Mouse (Mus musculus) layer of hippocampus, adult 11-12 months (tissue): Measurements from ENCODE around the gene Agtpbp1.
"Not testable (repeated sequence)": the region's sequence is repeated elsewhere in the genome, so short reads cannot be mapped to it uniquely, and the experiment has no call there.

Experiments used
- DNase-seq: peaks from one replicate; pipeline ENCODE4 v3.0.0; 2022; ENCODE audit warnings: low spot score

Agtpbp1 gene

DNA sequence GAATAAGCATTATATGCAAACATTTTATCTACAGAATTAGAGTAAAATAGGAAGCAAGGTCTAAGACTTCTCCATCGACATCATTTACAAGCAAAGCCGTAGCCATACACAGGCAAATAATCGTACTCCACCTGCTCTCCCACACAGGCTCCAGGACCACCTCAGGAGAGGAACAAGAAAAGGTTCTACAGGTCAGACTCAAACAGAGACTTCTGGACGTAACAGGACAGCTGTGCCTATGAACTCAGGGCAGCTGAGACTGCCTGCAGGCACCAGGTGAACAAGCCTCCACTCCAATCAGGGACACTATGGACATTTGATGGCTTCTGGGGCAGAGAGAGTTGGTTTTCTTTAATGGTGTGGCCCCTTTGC lies 103.6 kb downstream of the Agtpbp1 start:
- DNase-seq = no peak

DNA sequence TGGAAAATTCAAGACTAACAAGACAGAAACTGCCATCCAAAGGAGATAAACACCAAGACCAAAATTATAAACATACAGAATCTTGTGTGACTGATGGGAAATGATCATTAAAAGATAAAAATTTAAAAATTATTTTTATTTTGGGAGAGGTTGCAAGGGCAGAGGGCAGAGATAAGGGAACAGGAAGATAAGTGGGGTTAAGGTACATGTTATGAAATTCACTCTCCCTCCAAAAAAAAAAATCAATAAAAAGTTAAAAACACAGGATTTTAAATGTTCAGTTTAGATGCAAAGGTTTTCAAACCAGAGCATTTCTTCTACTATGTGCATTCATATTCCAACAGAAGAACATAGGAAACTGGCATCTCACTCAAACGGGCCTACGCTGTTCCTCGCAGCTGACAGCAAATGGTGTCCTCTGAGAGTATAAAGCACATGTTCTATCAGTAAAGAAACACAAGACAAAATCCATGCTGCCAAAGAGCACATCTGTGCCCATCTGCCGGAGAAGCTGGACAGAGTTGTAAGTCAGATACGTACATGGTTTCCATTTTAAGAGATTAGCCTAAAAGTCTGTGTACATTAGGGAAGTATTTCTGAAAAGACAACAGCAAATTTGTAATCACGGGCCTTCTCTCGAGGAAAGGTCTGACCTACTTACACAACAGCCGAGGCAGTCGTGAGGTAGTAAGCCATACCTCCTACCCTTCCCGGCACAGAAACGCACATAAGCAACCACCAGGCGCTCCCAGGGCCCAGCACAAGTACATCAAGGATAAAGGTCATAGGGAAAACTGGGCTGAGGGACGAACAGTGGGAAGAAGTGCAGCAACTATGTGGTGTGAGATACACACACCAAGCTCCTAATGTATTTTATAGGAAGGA lies 104.2 kb downstream of the Agtpbp1 start:
- no peak for DNase-seq

DNA sequence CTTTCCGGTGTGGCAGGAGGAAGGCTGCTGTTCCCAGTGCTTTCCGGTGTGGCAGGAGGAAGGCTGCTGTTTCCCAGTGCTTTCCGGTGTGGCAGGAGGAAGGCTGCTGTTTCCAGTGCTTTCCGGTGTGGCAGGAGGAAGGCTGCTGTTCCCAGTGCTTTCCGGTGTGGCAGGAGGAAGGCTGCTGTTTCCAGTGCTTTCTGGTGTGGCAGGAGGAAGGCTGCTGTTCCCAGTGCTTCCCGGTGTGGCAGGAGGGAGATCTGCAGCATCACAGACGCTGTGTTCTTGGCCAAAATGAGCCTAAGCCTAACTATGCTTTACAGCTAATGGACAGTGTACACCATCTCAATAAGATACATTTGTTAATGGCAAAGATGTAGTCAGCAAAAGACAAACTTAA lies 107.1 kb downstream of the Agtpbp1 start:
- DNase-seq = not testable (repeated sequence)

DNA sequence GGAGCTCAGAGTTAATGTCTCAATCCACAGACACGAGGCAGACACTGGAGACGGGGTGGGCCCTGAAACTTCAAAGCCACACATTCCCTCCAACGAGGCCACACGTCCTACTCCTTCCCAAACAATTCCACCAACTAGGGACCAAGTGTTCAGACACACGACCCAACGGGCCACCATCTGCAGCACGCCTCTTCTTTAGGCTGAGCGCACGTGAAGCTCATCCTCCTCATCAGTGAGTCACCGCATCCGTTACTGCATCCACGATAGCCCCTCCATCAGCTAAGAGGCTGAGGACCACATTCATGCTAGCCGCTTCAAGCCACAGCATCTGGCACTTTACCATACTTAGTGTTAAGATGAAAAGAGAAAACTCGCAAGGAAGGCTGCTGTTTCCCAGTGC lies 107.6 kb downstream of the Agtpbp1 start:
- no peak for DNase-seq

DNA sequence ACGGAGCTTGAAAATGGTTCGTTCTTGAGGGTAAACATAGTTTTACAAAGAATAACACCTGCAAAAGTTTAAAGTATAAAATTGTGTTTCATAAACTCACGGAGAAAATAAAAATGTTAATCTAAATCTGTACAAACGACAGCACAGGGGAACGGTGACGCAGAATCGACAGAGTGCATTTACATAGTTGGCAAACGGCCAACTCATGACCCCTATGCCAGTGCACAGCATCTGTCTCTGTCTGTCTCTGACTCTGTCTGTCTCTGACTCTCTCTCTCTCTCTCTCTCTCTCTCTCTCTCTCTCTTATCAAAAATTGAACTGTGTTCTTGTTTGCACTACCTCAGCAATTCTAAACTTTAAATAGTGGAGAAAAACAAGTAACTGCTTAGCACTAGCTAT lies 110.1 kb downstream of the Agtpbp1 start:
- DNase-seq = no peak

DNA sequence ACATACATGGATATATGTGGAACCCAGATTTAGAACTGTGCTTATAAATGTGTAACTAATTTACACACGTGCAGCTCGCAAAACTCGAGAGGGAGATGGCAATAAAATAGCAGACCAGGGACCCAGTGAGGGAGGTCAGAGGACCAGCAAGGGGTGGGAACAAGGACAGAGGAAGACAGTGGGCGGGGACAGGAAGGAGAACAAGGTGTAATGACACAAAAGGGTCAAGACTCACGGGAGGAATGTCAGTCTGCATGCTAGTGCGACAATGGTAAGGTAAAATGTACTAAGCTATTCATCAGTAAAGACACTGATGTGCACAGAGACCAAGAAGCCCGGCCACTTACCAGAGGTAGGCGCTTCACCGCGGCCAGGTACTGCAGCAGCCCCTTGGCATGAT lies 111.7 kb downstream of the Agtpbp1 start:
- no peak for DNase-seq

DNA sequence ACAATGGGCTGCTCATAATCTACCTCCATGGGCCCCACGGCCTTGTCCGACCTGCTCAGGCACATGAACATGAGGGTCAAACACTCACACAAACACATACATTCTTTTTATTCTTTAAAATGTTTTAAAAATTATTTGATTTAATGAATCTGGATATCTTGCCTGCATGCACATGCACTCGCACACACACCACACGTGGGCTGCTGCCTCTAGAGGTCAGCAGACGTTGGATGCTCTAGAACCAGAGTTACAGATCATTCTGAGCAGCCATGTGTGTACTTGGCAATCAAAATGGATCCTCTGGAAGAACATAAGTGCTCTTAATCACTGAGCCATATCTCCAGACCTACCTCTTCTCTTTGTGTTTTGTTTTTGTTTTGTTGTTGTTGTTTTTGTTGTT lies 112.8 kb downstream of the Agtpbp1 start:
- no peak for DNase-seq

DNA sequence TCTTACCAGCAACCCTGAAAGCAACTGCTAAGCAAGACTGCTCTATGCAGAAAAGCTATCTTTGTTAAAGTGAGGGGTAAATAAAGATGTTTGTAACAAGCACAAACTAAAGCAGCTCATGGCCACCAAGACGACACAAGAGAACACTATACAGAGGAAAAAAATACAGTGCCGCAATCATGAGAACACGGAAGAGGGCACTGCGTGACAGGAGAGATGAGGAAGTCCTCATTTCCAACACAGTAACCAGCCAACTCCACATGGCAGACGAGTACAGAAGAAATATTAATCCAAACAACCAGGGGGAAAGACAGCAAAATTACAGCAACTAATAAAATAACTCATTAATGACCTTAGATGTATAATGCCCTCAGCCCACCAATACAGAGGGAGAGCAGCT lies 115.3 kb downstream of the Agtpbp1 start:
- DNase-seq = no peak

DNA sequence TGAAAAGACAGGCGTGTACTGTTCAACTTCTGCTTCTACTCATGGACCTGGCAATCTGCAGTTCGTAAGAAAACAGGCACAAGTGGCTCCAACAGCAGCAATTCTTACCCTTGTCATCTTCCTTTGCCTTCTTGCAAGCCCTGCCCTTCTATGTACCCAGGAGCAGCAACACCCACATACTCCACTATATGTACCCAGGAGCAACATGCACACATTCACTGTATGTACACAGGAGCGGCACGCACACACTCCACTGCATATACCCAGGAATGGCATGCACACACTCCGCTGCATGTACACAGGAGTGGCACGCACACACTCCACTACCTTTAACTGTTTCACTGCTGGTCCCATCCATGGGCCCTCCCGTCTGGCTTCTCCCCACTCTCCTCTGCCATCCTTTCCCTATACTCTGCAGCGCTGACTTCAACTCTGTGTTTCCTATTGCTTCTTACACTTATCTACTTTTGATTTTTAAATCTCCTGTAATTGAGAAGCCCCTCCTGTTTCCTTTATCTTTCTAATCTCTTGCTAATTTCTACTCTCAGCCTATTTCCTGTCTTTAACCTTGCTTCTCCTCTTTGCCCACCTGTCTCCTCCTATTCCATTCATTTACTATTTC lies 116.7 kb downstream of the Agtpbp1 start:
- DNase-seq = no peak

DNA sequence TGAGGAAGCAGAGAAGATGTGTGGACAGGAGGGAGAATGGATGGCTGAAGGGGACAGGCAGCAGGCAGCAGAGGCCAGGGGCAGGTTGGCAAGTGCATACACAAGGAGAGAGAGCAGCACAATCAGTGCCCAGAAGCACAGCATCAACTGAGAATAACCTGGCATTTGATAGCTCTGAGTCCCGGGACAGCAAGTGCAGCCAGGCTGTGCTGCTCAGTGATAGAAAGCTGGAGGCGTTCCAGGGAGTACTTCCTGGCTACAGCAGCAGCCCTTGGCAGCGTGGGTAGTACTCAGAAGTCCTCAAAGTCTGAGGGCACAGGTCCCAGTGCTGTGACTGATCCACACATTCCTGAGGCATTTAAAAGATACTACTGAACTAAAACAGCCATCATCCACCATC lies 117.4 kb downstream of the Agtpbp1 start:
- peak; percentile 68 for DNase-seq

DNA sequence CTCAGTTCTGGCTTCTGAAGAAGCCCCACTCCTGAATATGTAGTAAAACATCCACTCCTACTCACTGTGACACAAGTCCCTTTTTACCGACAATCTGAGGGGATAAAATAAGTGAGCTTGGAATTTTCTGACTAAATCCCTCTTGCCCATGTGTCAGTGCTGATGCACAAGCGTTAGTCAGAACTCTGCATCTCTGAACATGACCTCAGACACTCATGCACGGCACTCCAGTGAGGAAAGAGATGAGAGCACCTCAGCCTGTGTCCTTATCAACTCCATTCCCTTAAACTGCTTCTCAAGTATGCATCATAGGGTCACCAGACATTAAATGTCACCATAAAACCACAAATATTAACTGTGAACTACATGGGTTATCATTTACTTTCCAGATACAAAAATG lies 124.1 kb downstream of the Agtpbp1 start:
- DNase-seq = no peak

DNA sequence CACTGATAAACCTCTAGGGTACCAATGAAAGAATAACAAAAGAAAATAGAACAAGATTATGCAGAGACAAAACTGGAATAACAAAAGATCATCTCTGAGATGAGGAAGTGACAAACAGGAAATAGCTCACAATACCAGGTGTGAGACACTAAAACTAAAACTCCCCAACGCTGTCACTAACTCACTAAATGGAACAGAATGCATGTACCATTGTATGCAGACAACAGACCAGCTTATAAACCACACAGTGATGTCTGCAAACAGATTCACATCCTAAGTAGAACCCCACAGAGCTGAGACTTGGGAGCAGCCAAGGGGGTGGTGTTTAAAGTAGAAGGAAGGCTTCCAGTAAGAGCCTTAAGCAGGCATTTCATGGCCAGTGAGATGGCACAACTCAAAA lies 128.8 kb downstream of the Agtpbp1 start:
- DNase-seq = no peak

DNA sequence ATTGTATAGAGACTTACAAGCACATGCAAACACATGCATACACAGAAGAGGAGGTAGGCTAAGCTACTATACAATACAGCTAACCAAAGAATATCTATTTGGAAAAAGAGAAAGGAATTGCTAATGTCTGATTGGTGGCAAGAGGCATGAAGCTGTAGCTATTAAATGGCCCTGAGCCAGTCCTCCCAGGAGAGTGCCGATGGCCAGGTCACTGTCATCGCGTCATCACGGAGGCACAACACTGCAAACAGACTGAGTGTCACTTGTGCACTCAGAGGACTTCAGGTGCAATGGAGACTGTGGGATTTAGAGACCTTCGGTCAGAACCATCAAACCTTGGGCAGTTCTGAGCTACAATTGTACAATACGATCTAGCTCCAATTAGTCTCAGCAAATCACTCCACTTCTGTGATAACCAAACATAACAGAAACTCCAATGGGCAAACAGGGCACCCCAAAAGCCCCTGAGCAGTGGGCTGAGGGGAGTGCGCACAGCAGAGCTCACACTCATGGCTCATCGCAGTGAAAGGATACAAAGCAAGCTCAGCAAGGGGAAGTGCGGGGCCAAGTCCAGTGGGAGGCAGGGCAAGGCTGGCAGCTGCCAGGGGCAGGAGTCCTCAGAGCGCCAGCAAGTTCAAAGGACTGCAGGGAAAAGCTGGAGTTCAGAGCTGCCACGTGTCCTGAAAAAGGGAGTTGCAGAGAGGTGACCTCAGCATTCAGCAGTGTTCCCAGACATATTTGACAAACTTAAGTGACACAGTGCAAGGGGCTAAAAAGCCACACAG lies 130.8 kb downstream of the Agtpbp1 start:
- no peak for DNase-seq

DNA sequence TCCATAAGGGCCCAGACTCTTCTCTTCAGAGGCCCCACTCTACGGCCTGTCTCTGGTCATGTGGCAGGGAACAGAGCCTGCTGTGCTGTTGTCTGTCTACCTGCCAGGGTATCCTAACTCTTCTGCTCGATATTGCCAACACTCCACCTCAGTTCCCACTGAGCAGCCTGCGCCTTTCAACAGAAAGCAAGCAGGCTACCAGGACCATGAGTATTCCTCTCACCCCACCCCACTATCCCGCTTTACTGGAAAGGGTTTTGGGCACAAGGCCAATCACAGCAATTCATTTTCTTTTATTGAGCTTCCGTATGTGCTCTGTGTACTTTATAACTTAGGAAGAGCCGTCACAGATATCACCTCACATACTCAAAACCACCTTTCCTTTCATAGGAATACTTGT lies 131.4 kb downstream of the Agtpbp1 start:
- no peak for DNase-seq

DNA sequence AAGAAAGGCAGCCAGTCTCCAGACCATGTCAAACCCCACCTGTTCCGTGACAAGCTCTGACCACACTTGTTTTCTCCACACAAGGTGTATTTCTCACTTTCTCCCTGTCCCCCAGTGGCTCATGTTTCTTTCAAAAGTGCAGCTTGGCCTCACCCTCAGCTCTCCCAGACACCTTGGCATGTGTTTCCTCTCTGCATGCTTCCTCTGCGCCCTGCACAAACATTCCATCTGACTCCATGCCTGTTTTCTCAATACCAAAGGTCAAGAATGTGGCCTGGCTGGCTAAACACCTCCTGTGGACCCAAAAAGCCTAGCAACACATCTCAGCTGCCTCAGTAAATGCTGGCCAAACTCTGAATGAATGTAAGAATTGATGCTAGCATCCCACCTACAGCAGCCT lies 132.0 kb downstream of the Agtpbp1 start:
- DNase-seq = no peak

DNA sequence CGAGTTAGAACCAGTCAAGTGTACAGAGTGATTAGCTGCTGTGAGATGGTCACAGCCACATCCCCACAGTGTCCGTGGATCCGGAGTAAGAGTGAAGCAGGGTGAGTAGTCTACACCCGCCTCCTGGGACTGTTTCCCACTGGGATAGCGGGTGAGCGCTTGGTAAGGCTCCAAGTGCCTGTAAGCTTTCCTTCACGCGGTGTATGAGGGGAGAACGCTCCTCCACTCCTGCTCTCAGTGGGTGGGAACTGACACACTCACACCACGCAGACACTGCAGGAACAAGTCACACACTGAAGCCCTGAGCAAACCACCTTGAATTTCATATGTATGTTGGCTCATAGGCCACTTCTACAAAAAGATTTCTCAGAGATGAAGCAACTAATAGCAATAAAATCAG lies 134.2 kb downstream of the Agtpbp1 start:
- no peak for DNase-seq

DNA sequence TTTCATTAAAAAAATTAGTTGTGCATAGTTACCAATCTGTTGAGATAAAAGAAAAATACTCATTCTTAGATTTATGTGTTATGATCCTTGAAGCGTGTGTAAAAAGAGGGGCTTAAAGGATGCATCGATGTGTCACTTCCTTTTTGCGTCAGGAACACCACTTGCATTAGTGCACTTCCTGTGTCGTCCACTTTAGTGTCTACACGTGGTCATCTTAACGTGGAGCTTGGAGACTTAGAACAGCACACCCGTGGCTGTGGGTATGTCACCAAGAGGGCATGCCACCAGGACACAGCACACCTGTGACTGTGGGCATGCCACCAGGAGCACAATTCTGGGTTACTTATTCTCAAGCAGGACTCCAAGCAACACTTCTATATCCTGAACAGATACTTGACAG lies 137.9 kb downstream of the Agtpbp1 start:
- DNase-seq = no peak

DNA sequence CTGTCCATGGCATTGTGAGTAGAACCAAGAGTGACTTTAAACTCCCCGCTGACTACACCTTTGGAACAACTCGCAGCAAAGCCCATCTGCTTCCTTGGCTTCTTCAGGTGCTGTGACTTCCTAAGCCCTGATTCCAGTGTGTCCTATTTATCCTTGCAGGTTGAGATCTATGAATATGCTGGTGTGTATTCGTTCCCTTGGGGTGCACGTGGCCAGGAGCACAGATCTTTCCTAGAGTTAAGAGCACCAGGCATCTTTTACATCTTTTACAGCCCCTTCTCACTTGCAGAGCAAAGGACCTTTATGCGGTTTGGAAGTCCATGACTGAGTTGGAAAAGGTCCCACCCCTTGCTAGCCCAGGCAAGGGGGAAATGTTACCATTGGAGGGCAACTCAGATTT lies 139.8 kb downstream of the Agtpbp1 start:
- DNase-seq = no peak

DNA sequence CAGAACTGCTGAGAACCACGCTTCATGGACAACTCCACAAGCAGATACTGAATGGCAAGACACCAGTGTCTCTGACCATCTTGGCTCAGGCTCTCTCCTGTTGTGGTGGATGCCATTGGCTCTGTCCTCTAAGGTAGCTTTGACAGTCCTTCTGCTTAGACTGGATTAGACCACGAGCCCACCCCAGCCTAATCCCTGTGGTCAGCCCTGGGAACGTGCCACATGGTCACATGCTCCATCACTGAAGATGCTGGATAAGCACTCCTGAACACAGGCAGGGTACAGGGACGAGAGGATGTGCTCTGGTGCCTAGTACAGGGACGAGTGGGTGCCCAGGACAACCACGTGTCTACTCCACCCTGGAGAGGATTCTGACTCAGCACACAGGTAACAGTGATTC lies 140.7 kb downstream of the Agtpbp1 start:
- DNase-seq = no peak

DNA sequence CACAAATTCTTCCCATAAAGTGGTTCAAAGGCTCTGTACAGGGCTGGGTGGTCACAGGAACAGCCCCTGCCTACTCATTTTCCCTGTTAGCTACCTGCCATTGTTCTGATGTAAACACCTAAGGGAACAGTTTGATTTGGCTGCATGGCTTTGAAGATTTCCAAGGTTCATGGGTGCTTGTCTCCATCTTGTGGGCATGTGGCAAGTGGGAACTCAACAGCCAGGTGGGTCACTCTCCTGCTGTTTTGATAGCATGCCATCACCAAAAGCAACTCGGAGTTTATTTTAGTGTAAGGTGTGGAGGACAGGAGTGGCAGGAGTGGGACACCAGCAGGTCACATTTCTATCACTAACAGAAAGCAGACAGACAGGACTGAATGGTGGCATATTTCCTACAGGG lies 145.3 kb downstream of the Agtpbp1 start:
- no peak for DNase-seq

DNA sequence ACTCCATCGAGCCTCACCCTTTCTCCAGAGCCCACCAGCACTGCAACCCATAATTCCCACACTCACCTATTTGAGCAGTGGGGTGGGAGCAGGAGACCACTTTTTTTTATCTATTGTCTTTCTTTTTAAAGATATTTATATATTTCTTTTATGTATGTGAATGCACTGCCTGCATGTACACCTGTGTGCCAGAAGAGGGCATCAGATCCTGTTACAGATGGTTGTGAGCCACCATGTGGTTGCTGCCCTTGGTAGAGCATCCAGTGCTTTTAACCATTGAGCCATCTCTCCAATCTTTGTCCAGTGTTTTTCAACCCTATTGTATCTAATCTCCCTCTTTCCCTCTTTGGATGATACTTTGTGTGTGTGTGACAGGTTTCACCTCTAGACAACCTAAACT lies 150.5 kb downstream of the Agtpbp1 start:
- no peak for DNase-seq

DNA sequence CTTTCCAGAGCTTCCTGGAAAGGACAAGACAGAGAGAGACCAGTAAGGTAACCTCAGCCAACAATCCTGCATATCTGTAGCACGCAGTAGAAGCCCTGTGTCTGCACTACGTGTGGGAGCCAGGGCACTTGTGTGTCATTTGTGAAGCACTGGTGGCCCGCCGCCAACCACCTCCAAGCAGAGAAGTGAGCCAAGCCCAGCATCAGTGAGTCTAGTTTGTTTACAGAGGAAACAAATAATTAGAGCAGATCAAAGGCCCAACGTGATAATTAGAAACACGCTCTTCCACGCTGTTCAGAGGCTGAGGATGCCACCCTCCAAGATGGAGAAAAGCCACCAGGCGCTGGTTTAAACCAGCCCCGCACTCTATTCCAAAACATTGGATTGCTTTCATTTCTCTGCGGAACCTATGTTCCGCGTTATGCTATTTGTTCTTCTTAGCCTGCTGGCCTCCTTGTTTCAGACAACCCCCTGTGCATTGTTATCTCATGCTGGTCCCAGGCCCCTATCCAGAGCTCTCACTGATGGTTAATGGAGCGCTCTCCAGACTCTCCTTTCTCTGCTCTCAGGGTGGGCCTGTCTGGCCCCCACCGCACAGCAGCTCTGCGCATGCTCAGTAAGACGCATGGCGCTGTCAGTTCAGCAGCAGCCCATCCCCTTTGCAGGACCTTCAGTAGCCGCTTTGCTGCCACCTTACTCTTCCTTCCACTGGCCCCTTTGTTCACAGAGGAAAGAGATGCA lies 153.7 kb downstream of the Agtpbp1 start:
- peak; percentile 50 for DNase-seq
